Mouse (Mus musculus) intestine, embryonic 15.5 days (tissue): ENCODE results near the gene Frmd4a. TPM values are rescaled to one million over a fixed set of nuclear protein-coding genes. Genes with fewer than 3 reads are reported as not detected.
A peak's percentile ranks its signal among the peaks of the same experiment; 100 is the strongest.

Source experiments
- ATAC-seq: fragments of 200-750 bp; cut with Nextera tagmentation; 2 replicates; pipeline ENCODE4 v1.8.0; 2017; ENCODE audit warnings: moderate TSS enrichment, moderate library complexity
- H3K27ac ChIP-seq: fragments of 300-500 bp; sonication (generic); 2 replicates; pipeline ENCODE4 v1.5.1; 2015; ENCODE audit warnings: mild to moderate bottlenecking, inconsistent platforms
- H3K27me3 ChIP-seq: fragments of 300-500 bp; sonication (generic); replicated peaks from 2 replicates; pipeline ENCODE4 v1.6.1; 2015; ENCODE audit warnings: inconsistent platforms
- H3K36me3 ChIP-seq: fragments of 300-500 bp; sonication (generic); 2 replicates; pipeline ENCODE4 v1.6.1; 2015; ENCODE audit warnings: inconsistent platforms
- H3K4me1 ChIP-seq: fragments of 300-500 bp; sonication (generic); replicated peaks from 2 replicates; pipeline ENCODE4 v1.6.1; 2015; ENCODE audit warnings: inconsistent platforms
- H3K4me2 ChIP-seq: fragments of 300-500 bp; sonication (generic); replicated peaks from 2 replicates; pipeline ENCODE4 v1.6.1; 2015; ENCODE audit warnings: mild to moderate bottlenecking, inconsistent platforms
- H3K4me3 ChIP-seq: fragments of 300-500 bp; sonication (generic); replicated peaks from 2 replicates; pipeline ENCODE4 v1.5.1; 2015; ENCODE audit warnings: inconsistent platforms
- H3K9ac ChIP-seq: fragments of 300-500 bp; sonication (generic); 2 replicates; pipeline ENCODE4 v1.6.1; 2015; ENCODE audit warnings: inconsistent platforms
- H3K9me3 ChIP-seq: fragments of 300-500 bp; sonication (generic); 2 replicates; pipeline ENCODE4 v1.6.1; 2016; ENCODE audit warnings: inconsistent platforms
- WGBS: fragments of 180-500 bp; shearing (Covaris S2); methylation state at CpG from one replicate; pipeline ENCODE4 v1.1.7; 2015; 5-methylcytosine and 5-hydroxymethylcytosine counted together
- polyA plus RNA-seq: library from polyadenylated mRNA; unstranded; fragments of >200 nt; fragmentation: Nextera tagmentation; extraction: Ambion mirVana; gene quantifications from 2 replicates; pipeline ENCODE4 v1.2.1, GENCODE M21; 2015

Frmd4a gene
- polyA plus RNA-seq, 1 experiment from 2014 or later = 21.0 TPM

- Histone ChIP-seq H3K9ac (no peak overlapping the region), H3K9me3 (no peaks in the 10 kb centered on the region), H3K27ac (0 out of 2 replicates have a peak overlapping the region, but pooled peaks have one; percentile 11), H3K4me1 (no peaks in the 10 kb centered on the region; the same call in none of the 2 replicates), H3K36me3 (no peaks in the 10 kb centered on the region), H3K4me3 (no peak overlapping the region), H3K4me2 (peak overlapping the region; percentile 34), H3K27me3 (no peaks in the 10 kb centered on the region)
- ATAC-seq = no peak
- WGBS = 32% methylated on average over 7 of the region's 7 CpGs
Measured at GRCm38 (mm10) chr2:4391678-4392085, 374.2 kb downstream of the Frmd4a start.

DNA sequence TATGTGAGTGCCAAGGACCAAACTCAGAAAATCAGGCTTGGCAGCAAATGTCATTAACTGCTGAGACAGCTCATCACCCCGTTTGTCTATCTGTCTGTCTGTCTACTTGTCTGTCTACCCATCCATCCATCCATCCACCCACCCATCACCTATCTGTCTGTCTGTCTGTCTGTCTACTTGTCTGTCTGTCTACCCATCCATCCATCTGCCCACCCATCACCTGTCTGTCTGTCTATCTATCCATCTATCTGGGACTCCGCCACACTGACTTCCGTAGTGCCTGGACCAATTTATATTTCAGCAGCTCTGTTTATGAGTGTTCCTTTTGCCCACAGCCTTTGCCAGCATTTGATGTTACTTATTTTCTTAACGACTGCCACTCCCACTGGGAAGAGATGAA lies 375.5 kb downstream of the Frmd4a start:
- Histone ChIP-seq H3K27me3 (no peaks in the 10 kb centered on the region), H3K9me3 (no peaks in the 10 kb centered on the region), H3K4me2 (no peak overlapping the region), H3K9ac (no peak overlapping the region), H3K27ac (no peak overlapping the region), H3K4me3 (no peak overlapping the region), H3K36me3 (no peaks in the 10 kb centered on the region), H3K4me1 (no peaks in the 10 kb centered on the region; the same call in none of the 2 replicates)
- 90% methylated on average over 4 of the region's 4 CpGs for whole genome bisulfite sequencing
- no peak for ATAC-seq

GRCm38 (mm10) chr2:4394641-4395040 lies 377.1 kb downstream of the Frmd4a start:
- H3K36me3 ChIP-seq = no peaks in the 10 kb centered on the region
- H3K9me3 ChIP-seq = no peaks in the 10 kb centered on the region
- H3K27me3 ChIP-seq = no peaks in the 10 kb centered on the region
- no peak overlapping the region for H3K4me3 ChIP-seq
- no peak overlapping the region for H3K9ac ChIP-seq
- no peaks in the 10 kb centered on the region; the same call in none of the 2 replicates for H3K4me1 ChIP-seq
- WGBS = 82% methylated on average over 7 of the region's 7 CpGs
- H3K4me2 ChIP-seq = no peak overlapping the region
- ATAC-seq = no peak
- no peak overlapping the region for H3K27ac ChIP-seq

- H3K4me3 ChIP-seq = no peak overlapping the region
- H3K27me3 ChIP-seq = peaks cover 4% of the 10 kb centered on the region; the same call in 1 of the 2 replicates
- H3K4me2 ChIP-seq = no peak overlapping the region
- no peaks in the 10 kb centered on the region for H3K36me3 ChIP-seq
- H3K9ac ChIP-seq = no peak overlapping the region
- 0 out of 2 replicates have a peak, but pooled peaks cover 4% of the 10 kb centered on the region for H3K4me1 ChIP-seq
- H3K27ac ChIP-seq = no peak overlapping the region
- 52% methylated on average over 1 of the region's 1 CpGs for WGBS
- no peaks in the 10 kb centered on the region for H3K9me3 ChIP-seq
- no peak for ATAC-seq
Measured at GRCm38 (mm10) chr2:4399721-4400120, 382.2 kb downstream of the Frmd4a start.

- peak overlapping the region; percentile 92 for H3K4me2 ChIP-seq
- peak overlapping the region; percentile 76 for H3K4me3 ChIP-seq
- H3K9me3 ChIP-seq = no peaks in the 10 kb centered on the region
- peak overlapping the region; percentile 85 for H3K27ac ChIP-seq
- ATAC-seq = peak; percentile 89
- peaks cover 4% of the 10 kb centered on the region; the same call in 1 of the 2 replicates for H3K27me3 ChIP-seq
- H3K4me1 ChIP-seq = 0 out of 2 replicates have a peak, but pooled peaks cover 4% of the 10 kb centered on the region
- WGBS = 1% methylated on average over 62 of the region's 74 CpGs
- no peaks in the 10 kb centered on the region for H3K36me3 ChIP-seq
- H3K9ac ChIP-seq = peak overlapping the region; percentile 75
Measured at GRCm38 (mm10) chr2:4400771-4401596, 383.5 kb downstream of the Frmd4a start.

DNA sequence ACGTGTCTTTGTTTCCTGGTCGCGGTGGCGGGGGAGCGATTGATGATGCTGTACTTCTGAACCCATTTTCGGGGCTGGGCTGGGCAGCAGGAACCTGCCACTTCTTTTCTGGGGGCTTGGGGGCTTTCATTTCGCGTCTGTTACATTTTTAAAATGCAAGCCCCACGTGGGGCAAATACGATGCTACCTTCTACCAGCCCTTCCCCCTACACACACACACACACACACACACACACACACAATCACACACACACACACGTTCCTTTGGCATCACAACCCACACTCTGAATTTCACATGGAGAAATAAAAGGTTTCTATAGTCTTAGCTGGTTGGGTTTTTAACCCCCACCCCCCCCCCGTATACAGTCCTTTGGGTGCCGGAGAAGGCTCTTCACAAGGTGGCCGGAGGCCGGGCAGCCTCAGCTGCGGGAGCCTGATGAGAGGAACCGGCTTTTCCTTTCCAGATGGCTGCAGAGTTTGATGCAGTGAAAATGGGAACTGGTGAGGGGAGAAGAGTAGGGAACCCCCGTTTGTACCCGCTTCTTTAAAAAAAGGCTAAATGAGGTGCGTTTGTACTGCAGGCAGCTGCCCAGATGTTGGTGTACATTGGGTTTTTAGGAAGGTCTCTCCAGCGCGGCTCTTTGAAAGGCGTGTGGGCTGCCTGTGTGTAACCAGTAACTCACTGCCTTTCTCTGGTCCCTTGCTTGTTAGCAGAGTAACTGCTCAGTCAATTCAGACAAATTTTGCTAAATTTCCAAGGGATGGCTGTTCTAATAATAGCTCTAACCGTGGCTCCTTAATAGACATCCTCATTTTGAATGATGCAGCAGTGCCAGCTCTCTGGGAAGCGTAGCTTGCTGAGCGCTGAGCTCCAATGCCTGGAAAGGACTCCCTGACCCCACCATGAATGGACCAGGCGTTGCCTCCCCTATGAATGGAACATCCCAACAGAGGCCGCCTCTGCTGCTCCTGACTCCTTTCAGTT lies 384.4 kb downstream of the Frmd4a start:
- H3K9me3 ChIP-seq = no peaks in the 10 kb centered on the region
- H3K4me1 ChIP-seq = 0 out of 2 replicates have a peak, but pooled peaks cover 4% of the 10 kb centered on the region
- peak overlapping the region; percentile 92 for H3K4me2 ChIP-seq
- H3K4me3 ChIP-seq = peak overlapping the region; percentile 76
- H3K36me3 ChIP-seq = no peaks in the 10 kb centered on the region
- ATAC-seq = peak; percentile 50
- 3% methylated on average over 28 of the region's 28 CpGs for WGBS
- H3K27me3 ChIP-seq = peaks cover 4% of the 10 kb centered on the region; the same call in 1 of the 2 replicates
- peak overlapping the region; percentile 85 for H3K27ac ChIP-seq
- H3K9ac ChIP-seq = peak overlapping the region; percentile 75

DNA sequence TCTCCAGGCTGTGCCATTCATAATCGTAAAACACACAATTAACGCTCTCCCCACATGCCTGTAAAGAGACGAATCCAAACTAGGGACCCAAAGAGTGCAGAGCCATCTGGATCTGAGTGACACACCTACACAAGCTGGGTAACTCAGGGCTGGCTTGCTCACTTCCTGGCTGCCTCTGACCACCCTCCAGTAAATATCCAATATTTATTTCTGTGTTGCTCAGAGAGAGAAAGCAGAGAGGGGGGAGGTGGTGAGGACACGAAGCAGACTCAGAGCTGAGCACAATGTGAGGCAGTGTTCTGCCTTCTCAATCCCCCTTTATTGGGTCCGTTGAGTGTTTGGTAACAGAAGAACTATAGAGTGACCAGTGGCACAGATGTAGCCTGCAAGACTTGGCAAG lies 389.5 kb downstream of the Frmd4a start:
- Histone ChIP-seq H3K36me3 (no peaks in the 10 kb centered on the region), H3K4me1 (0 out of 2 replicates have a peak, but pooled peaks cover 4% of the 10 kb centered on the region), H3K27me3 (no peaks in the 10 kb centered on the region), H3K9ac (no peak overlapping the region), H3K9me3 (no peaks in the 10 kb centered on the region), H3K4me2 (no peak overlapping the region), H3K27ac (no peak overlapping the region), H3K4me3 (no peak overlapping the region)
- WGBS = 61% methylated on average over 5 of the region's 5 CpGs
- 0 out of 2 replicates have a peak, but pooled peaks have one; percentile 36 for ATAC-seq

DNA sequence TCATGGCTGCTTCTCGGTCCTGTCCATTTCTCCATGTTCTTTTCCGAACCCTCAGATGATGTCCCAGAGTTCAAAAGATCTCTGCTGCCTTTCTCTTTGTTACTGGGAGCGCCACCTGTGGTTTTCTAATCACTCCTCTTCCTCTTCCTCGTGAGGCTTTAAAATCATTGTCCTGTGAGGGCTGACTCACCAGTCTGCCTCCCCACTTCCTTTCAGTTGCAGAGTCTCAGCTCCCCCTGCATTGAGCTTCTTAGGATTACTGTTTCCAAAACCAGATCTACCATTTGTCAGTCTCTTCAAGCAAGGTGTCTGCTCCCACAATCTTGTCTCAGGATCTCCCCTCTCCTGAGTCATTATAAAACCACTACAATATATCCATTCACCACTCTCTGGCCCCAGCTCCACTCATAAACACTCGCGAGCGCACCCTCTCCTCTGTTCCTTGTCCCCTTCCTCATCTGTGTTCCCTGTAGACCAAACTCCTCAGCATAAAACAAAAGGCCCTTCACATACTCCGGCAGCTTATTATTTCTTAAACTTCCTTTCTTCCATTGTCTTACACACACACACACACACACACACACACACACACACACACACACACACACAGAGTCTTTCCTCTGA lies 392.4 kb downstream of the Frmd4a start:
- no peak for ATAC-seq
- no peak overlapping the region for H3K27ac ChIP-seq
- WGBS = 71% methylated on average over 8 of the region's 8 CpGs

GRCm38 (mm10) chr2:4412870-4413595 lies 395.5 kb downstream of the Frmd4a start:
- no peaks in the 10 kb centered on the region for H3K9me3 ChIP-seq
- 38% methylated on average over 5 of the region's 5 CpGs for WGBS
- peaks cover 7% of the 10 kb centered on the region; the same call in 1 of the 2 replicates for H3K4me1 ChIP-seq
- H3K4me2 ChIP-seq = no peak overlapping the region
- no peak overlapping the region for H3K9ac ChIP-seq
- H3K27ac ChIP-seq = no peak overlapping the region
- H3K36me3 ChIP-seq = no peaks in the 10 kb centered on the region
- no peak overlapping the region for H3K4me3 ChIP-seq
- no peaks in the 10 kb centered on the region for H3K27me3 ChIP-seq
- peak; percentile 62; the same call in 1 of the 2 replicates for ATAC-seq

More for the DNA sequence above, 392.4 kb downstream of the Frmd4a start:
- Histone ChIP-seq H3K4me3 (no peak overlapping the region), H3K4me1 (peaks cover 7% of the 10 kb centered on the region; the same call in 1 of the 2 replicates), H3K36me3 (no peaks in the 10 kb centered on the region), H3K27me3 (no peaks in the 10 kb centered on the region), H3K9ac (no peak overlapping the region), H3K9me3 (no peaks in the 10 kb centered on the region), H3K4me2 (no peak overlapping the region)

GRCm38 (mm10) chr2:4413596-4414335 lies 396.2 kb downstream of the Frmd4a start:
- Histone ChIP-seq H3K27ac (no peak overlapping the region), H3K27me3 (no peaks in the 10 kb centered on the region), H3K36me3 (no peaks in the 10 kb centered on the region), H3K9ac (no peak overlapping the region), H3K9me3 (no peaks in the 10 kb centered on the region), H3K4me1 (peaks cover 7% of the 10 kb centered on the region; the same call in 1 of the 2 replicates), H3K4me2 (no peak overlapping the region), H3K4me3 (no peak overlapping the region)
- 81% methylated on average over 16 of the region's 16 CpGs for WGBS
- ATAC-seq = no peak
